Mouse (Mus musculus) T-helper 2 cell (primary cell): ENCODE measurements around the gene Nsg2.

ENCODE experiments used
- in situ Hi-C: fragments of 300-600 bp; cut with MboI, MseI; formaldehyde crosslinking; loops from one replicate; pipeline ENCODE4 v1.15.1; 2025; ENCODE audit warnings: high pct_unique_total_duplicates

The Nsg2 gene

DNA sequence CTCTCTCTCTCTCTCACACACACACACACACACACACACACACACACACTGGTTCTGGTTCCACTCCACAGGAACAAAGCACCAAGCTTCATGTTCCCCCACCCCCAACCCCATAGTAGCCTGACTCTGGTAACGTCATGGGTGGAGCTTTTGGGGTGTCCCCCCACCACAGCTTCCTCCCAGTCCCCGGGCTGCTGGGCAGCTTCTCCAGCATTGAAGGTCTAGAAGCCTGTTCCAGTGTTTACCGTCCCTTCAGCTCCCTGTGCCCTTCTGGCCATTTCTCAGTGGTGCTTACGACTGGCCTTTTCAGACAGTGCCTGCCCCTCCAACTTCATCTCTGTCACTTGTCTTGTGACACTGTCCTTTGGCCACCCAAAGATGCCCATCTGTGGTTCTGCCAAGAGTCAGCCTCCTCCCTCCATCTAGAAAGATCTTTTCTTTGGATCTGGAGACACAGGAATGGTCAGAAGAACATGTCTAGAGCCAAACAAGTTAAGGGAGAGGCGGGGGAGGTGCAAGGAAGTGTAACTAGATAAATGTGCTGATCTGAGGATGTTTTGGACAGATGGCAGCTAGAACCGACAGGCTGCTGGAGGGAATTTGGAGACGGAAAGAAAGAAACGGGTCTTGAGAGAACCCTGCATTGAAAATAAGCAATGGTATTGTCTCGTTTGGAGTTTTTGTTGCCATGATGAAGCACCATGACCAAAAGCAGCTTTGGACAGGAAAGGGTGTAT is 11.8 kb downstream of the Nsg2 start:
- in situ Hi-C loops: loop anchor here (10.0 kb wide), 1 partner anchor 1153 kb away; the partner anchor contains the start of gene Npm1

DNA sequence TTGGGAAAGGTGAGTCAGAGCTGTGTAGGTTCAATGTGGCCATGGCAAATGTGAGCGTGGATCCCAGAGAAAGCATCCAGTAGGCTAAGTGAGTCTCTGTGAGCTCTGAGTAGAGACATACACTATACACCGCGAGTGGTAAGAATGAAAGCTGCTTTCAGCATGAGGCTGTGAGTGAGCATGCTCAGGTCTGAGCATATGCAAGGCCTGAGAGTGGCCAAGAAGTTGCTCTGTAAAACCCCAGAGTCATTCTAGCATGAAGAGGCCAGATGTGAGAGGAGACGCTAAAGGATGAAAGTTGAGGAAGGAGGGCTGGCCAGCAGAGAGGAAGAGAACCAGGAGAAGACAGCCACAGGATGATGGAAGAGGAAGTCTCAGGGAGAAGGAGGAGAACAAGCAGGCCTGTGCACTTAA is 12.8 kb downstream of the Nsg2 start:
- in situ Hi-C loops: loop anchor here (10.0 kb wide), 1 partner anchor 1152 kb away; the partner anchor contains the start of gene Npm1

DNA sequence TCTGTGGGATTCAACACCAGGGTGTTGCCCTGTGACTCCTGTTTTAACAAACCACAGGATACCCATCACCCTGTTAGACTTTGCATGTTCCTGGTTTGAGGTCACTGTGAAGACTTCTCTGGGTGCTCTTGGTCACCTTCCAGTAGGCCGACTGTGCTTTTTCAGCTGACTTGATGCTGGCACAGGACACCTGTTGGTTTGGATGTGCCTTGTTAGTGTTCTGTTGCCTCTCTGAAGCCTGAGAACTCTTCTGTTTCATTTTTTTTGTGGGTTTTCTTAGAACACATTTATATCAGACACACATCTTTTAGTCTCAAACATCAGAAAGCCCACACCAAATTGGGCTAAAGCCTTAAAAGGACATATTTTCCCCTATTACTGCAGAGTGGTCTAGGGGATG is 13.3 kb downstream of the Nsg2 start:
- in situ Hi-C loops: loop anchor here (10.0 kb wide), 1 partner anchor 1151 kb away; the partner anchor contains the start of gene Npm1

DNA sequence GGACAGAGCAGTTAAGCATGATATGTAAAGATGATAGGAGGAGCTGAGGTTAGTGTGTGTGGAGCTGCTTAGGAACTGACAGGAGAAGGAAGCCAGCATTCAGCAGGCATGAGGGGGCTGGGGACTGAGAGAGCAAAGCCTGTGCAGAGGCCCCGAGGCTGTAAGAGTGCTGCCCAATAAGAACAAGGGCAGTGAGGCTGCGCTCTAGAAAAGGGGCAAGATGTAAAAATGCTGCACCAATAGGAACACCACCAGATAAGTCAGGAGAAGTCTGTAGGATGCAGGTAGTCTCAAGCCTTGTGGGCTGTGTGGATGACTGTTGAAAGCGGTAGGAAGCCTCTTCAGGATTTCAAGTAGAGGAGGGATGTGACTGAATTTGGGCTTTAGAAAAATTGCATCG is 17.9 kb downstream of the Nsg2 start:
- in situ Hi-C loops: loop anchor here (10.0 kb wide), 1 partner anchor 1147 kb away; the partner anchor contains the start of gene Npm1

DNA sequence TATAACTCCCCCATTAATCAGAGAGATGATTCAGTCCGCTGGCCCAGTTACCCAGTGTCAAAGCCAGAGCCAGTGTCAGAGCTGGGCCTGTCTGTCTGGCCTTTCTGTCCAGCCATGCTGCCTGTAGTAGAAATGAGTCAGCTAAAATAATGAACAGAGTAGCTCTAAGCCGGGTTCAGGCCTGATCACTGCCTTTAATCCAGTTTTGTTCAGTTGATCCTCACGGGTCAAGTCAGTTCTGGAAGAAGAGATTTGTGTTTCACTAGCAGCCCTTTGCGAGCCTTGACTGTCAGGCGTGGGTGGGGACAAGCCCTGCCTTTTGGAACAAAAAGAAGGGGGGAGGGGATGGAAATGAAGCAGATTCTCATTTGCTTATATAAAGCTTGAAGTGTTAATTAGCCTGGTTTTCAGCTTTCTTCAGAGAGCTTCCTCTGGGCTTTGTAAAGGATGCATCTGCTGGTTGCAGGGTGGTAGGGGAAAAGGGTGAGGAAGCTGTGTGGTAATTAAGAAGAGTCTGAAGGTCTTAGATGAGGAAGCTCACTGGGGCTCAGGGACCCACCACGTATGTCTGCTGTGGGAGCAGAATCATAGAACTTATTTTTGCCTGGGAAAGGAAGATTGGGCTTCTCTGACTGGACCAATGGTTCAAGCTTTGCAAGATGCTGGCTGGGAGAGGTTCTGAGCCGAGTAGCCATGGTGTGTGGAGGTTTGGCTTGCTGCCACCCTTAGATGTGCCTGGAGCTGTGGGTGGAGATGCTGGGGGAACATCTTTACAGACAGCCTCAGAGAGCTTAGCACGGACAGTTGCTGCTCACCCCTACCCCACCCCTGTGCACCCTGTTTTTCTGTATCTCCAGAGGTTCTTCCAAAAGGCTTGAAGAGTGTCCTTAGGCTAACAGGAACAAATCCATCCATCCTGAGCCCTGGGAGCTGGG is 20.0 kb downstream of the Nsg2 start:
- in situ Hi-C loops: no loop called here

DNA sequence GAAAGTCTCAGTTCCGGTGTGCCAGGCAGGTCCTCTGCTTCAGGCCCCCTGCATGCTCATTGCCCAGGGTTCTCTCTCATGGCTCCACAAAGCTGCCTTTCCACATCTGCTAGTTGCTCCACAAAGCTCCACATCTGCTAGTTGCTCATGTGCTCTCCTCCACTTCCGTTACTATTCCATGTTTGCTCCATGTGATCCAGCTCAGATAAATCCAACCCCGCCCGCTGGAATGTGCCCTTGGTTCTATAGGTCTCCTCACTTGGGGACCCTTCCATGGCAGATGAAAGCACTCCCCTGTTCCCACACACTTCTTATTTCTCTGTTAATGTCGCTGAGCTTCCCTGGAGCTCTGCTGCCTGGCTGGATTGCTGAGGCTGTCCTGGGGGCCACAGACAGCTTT is 26.4 kb downstream of the Nsg2 start:
- in situ Hi-C loops: no loop called here

DNA sequence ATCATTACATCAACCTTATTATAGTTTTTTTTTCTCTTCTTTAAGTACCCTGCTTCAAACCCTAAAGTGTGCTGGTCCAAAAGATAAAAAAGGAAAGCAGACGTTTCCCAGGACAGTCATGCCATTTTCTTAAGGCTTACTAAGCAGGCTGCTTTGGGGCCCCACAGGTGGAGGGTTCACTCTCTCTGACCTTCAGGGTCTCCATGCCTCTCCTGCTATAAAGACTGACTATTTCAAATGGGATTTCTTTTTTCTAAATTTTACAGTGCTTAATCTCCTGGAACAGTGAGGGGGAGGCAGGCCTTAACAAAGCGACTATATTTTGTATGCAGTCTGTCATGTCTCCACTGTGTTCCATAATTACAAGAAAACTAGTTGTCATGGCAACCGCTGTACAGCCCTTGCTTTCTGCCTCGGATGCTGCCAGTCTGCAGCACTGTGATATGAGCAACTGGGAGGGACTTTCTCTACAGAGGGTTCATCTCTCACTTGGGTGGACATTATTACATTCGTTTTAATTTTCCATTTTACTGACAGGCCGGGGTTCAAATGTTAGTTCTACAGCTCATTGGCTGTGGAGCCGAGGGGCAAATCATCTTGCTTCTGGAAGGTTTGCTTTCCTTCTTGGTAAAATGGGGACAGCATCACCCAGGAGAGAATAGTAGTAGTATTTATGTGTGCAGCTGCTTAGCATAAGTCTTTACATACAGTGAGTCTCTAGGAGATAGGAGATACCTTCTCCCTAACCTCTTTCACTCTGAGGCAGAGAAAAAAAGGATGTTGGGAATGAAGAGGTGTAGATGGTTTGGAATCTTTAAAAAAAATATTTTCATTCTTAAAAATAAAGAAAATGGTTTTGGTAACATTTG is 27.4 kb downstream of the Nsg2 start:
- in situ Hi-C loops: no loop called here

DNA sequence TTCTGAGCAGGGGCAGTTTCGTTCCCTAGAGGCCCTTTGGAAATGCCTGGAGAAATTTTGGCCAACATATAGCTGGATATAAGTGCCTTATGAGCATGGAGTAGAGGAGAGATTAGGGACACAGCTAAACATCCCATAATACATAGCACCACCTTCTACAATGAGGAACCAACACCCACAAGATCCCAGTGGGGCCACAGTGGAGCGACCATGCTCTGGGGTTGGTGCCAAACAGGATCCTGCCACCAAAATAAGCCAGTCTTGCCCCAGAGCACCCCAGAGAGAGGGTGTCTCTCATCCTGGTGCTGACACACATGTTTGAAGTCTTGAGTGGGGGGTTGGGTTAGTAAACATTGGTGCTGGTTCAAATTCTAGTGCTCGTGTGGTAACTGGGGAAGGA is 28.3 kb downstream of the Nsg2 start:
- in situ Hi-C loops: no loop called here

DNA sequence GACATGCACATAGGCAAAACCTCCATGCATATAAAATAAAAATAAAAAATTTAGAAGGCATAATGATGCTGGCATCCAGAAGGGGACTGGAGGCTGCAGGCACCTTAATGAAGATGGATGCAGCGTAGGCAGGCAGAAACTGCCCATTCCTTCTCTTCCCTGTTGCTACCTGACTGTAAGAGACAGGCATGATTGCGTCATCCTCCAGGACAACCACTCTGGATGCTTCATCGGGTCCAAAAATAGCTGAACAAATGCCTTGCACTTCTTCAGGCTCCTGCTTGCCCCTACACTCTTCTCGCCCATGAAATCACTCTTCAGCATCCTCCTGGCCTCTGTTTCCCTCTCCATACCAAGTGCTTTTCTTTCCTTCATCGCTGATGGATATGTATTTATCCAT is 29.1 kb downstream of the Nsg2 start:
- in situ Hi-C loops: no loop called here

DNA sequence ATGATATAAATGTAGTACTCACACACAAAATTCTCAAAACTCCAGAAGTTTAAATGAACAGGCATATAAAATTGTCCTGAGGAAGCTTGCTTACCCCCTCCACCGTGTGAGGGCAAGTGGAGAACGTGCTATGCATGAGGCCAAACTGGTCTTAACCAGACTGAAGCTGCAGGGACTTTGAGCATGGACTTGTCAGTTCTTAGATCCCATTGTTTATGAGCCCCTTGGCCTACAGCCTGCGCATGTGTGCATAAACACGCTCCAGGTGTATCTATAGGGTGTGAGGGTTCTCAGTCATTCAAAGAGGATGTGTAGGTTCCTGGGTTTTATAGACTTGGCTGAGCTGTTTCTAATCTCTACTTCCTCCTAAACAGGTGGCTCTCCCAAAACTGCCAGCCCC is 31.1 kb downstream of the Nsg2 start:
- in situ Hi-C loops: no loop called here

DNA sequence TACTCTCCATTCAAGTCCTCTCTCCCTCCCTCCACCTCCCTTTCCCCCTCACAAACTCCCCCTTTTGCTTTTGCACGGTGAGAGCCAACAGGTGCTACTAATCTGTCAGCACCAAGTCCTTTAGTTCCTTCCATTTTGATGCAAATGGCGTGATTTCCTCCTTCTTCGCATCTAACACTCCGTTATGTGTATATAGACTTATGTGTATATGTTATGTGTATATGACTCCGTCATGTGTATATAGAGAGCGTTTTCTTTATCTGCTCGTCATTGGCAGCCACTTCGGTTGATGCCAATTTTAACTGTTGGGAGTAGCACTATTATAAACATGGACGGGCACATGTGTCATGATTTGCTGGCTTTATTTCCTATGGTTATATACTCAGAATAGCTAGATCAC is 31.8 kb downstream of the Nsg2 start:
- in situ Hi-C loops: no loop called here

DNA sequence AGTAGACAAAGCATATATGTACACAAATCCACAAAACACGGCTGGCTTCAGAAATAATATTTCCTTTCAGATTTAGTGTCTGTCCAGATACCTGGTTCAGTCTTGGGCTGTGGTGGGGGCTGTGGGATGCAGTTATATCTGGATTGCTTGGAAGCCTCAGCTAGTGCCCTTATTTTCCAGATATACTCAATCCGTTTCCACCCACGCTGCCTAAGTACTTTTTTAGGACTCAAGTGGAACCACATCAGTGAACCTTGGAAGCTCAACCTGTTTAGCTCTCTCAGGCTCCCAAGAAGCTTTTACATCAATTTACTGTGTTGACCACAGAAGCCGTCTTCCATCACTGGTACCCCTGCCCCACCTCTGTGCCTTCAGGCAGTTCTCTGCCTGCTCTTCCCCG is 35.6 kb downstream of the Nsg2 start:
- in situ Hi-C loops: no loop called here

DNA sequence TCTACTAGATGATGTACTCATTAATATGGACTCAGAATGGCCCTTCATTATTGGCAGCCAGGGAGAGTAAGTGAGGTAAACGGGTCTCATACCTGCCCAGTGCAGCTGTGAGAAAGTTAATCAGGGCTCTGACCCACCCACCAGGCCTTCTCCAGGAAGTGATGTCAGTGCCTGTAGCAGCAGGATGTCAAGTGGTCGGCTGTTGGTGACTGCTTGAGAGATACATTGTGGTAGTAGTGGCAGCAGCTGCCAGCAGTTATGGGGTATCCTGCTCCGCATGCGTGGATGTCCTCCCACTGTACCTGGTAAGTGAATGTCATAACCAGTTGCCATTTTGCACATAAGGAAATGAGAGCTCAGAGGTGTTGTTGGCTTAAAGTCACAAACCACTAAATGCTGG is 39.4 kb downstream of the Nsg2 start:
- in situ Hi-C loops: no loop called here

DNA sequence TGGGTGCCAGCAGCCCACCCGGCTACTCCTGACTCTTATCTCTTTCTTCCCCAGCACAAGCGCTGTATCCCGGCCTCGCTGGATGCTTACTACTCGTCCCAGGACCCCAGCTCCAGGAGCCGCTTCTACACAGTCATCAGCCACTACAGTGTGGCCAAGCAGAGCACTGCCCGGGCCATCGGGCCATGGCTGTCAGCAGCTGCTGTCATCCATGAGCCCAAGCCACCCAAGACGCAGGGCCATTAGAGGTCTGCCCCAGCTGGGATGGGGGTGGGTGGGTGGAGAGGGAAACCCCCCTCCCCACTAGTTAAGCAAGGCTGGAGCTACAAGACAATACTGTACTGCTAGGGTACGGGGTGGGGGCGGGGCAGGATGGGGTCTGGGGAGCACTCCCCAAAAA is 57.1 kb downstream of the Nsg2 start:
- in situ Hi-C loops: no loop called here

DNA sequence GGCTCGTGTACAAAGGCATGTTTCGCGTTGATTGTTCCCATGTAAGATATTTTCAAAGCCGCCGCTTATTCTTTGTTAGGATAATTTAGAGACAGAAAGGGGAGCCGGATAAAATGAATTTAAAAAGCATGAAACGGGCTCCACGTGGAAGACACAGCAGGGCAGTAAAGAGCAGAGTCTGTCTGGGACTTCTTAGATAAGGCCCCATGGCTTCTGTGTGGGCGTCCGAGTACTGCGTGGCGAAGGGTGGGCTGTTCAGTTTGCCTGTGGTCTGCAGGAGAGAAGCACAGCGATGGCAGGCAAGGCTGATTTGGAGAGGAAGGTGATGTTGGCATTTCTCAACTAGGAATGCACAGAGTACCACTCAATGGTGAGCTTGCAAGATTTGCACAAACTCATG is 57.6 kb downstream of the Nsg2 start:
- in situ Hi-C loops: no loop called here

DNA sequence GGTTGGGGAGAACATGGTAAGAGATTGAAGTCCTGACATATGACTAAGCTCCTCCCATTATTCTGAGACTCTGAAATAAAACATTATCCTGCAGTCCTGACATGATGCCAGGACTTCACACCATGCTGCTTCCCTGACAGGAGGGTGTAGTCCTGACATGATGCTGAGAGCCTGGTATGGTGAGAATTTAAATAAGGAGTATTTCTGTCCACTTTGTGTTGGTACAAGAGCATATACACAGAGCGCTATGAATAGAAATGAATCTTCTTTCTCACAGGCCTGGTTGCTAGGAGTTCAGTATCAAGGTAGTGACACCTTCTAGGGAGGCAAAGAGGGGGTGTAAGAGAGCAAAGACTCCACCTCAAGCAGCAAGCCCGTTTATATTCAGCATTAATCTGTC is 60.8 kb downstream of the Nsg2 start:
- in situ Hi-C loops: no loop called here

DNA sequence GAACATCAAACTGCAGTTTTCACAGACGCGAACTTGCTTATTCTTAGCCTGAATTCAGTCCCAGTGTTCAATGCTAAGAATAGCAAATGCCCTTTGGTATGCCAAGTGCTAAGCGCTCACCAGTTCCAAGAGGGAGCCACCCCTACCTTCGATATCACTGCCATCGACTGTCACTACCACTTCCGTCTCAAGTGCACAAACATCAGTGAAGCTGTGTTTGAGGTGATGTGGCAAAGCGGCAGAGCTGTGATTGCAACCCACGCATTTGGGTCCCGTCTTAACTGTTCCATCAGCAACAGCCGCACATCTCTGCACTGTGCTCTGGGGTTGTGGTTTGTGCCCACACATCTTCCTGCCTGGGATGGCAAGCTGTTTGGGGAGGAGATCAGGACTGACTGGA is 61.6 kb downstream of the Nsg2 start:
- in situ Hi-C loops: no loop called here

DNA sequence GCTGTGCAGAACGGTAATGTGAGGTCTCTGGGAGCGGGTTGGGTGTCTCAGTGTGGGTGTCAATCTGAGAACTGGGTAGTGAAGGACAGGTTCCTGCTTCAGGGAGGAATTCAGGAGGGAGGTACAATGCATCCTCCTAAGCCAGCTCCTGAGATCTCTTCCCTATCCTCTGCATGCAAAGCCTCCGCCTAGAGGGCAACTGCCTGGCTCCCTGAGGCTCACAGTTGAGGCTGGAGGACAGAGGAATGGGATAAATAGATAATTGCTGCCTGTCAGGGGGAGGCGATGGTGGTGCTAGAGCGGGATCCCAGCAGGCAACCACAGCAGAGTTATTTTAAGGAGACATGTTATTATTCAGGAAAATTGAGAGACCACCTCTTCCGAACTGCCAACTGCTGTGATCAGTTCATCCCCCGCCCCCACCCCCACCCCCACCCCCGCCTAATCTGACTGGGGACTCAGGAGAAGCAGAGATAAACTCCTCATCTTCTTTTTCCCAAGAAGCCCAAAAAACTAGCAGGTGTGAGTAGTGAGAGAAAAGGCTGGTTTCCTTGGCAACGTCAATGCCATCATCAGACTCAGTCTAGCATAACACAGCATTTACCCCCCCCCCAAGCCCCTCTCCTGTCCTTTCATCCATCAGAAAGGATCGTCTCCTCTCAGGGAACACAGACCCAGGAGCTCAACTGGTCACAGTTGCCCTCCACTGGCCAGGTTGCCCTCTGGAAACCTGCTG is 63.7 kb downstream of the Nsg2 start:
- in situ Hi-C loops: no loop called here

DNA sequence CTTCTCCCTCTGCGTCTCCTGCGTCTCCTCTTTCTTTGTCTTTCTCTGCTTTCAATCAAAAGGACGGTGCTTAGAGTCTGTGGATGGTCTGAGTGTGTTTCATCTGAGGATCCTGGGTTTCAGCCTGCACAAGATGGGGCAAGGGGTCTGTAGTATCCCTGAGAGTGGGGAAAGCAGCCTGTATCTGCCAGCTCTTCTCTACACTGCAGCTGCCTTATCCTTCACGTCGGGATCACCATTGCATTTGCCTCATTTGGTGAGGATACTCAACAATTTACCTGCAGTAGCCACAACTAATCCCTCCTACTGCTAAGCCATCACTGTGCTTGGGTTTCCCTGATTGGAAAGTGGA is 64.2 kb downstream of the Nsg2 start:
- in situ Hi-C loops: no loop called here

DNA sequence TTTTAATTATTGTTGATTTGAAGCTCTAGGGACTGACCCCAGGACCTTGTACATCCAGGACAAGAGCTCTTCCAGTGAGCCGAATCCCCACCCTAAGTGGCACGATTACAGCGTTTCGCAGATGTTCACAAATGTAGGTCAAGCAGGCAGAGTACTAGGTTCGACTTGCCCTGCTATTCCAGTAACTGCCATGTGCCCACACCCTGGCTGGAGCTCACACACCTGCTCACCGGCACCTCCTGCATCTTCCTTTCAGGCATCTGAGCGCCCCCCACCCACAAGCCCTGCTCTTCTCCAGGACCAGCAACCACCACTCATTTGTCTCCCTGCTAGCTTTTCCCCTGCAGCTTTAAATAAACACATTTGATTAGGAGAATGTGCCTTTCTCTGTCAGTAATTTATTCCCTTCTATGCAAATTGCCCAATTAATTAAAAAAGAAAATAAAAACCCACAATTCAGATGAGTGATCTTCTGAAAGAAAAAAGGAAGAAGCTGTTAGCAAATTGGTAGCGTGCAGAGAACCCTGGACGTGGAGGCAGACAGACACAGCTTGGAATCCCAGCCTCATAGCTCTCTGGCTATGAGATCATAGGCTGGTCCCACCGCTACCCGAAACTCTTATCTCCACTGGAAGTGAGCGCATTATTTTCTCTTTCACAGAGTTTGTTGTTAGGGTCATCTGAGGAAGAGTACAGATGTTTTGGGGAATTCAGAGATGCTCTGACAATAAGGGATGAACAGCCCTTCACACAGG is 68.7 kb downstream of the Nsg2 start:
- in situ Hi-C loops: no loop called here
